Mouse (Mus musculus): Measurements from ENCODE around the gene Ggn. TPM values are rescaled to one million over a fixed set of nuclear protein-coding genes. Genes with fewer than 3 reads are reported as not detected.

Gene Ggn
- polyA plus RNA-seq, 1 experiment from 2014 or later: 0.70 TPM

Other genes with a start within 250 kb of the Ggn start
- 140 and 154 TPM in 2 replicates for gene Actn4, start 207.9 kb upstream of the Ggn start, polyA plus RNA-seq (2015; fragmentation: Nextera tagmentation; extraction: Ambion mirVana)
- 283 and 294 TPM in 2 replicates for gene Eif3k, start 188.3 kb upstream of the Ggn start, polyA plus RNA-seq (2015; fragmentation: Nextera tagmentation; extraction: Ambion mirVana)
- gene Map4k1, start 188.2 kb upstream of the Ggn start, polyA plus RNA-seq (2015; fragmentation: Nextera tagmentation; extraction: Ambion mirVana): 10.6 and 10.8 TPM in 2 replicates
- 8.6 and 10.3 TPM in 2 replicates for gene Ryr1, start 45.0 kb upstream of the Ggn start, polyA plus RNA-seq (2015; fragmentation: Nextera tagmentation; extraction: Ambion mirVana)
- 0.87 and 0.91 TPM in 2 replicates for gene Rasgrp4, start 35.4 kb upstream of the Ggn start, polyA plus RNA-seq (2015; fragmentation: Nextera tagmentation; extraction: Ambion mirVana)
- gene Fam98c, start 14.0 kb upstream of the Ggn start, polyA plus RNA-seq (2015; fragmentation: Nextera tagmentation; extraction: Ambion mirVana): 33.0 and 37.9 TPM in 2 replicates
- gene Spred3, start 201 bp downstream of the Ggn start, polyA plus RNA-seq (2015; fragmentation: Nextera tagmentation; extraction: Ambion mirVana): 9.5 and 11.9 TPM in 2 replicates
- 272 and 274 TPM in 2 replicates for gene Psmd8, start 10.5 kb downstream of the Ggn start, polyA plus RNA-seq (2015; fragmentation: Nextera tagmentation; extraction: Ambion mirVana)
- gene Catsperg1, start 43.8 kb downstream of the Ggn start, polyA plus RNA-seq (2015; fragmentation: Nextera tagmentation; extraction: Ambion mirVana): 2.9 and 3.2 TPM in 2 replicates
- 0.77 and 2.0 TPM in 2 replicates for gene Kcnk6, start 62.3 kb downstream of the Ggn start, polyA plus RNA-seq (2015; fragmentation: Nextera tagmentation; extraction: Ambion mirVana)
- 95.9 and 99.5 TPM in 2 replicates for gene Yif1b, start 68.1 kb downstream of the Ggn start, polyA plus RNA-seq (2015; fragmentation: Nextera tagmentation; extraction: Ambion mirVana)
- gene 2200002D01Rik, start 78.3 kb downstream of the Ggn start, polyA plus RNA-seq (2015; fragmentation: Nextera tagmentation; extraction: Ambion mirVana): 0.67 and 0.75 TPM in 2 replicates
- 73.8 and 84.5 TPM in 2 replicates for gene Spint2, start 111.7 kb downstream of the Ggn start, polyA plus RNA-seq (2015; fragmentation: Nextera tagmentation; extraction: Ambion mirVana)
- gene Ppp1r14a, start 119.1 kb downstream of the Ggn start, polyA plus RNA-seq (2015; fragmentation: Nextera tagmentation; extraction: Ambion mirVana): 3.0 and 5.1 TPM in 2 replicates
- gene Dpf1, start 133.7 kb downstream of the Ggn start, polyA plus RNA-seq (2015; fragmentation: Nextera tagmentation; extraction: Ambion mirVana): 180 and 184 TPM in 2 replicates